Mouse (Mus musculus): ENCODE data around the gene Pon1. TPM values are rescaled to one million over a fixed set of nuclear protein-coding genes. Genes with fewer than 3 reads are reported as not detected.

The Pon1 gene
- total RNA-seq, 1 experiment = not detected

DNA sequence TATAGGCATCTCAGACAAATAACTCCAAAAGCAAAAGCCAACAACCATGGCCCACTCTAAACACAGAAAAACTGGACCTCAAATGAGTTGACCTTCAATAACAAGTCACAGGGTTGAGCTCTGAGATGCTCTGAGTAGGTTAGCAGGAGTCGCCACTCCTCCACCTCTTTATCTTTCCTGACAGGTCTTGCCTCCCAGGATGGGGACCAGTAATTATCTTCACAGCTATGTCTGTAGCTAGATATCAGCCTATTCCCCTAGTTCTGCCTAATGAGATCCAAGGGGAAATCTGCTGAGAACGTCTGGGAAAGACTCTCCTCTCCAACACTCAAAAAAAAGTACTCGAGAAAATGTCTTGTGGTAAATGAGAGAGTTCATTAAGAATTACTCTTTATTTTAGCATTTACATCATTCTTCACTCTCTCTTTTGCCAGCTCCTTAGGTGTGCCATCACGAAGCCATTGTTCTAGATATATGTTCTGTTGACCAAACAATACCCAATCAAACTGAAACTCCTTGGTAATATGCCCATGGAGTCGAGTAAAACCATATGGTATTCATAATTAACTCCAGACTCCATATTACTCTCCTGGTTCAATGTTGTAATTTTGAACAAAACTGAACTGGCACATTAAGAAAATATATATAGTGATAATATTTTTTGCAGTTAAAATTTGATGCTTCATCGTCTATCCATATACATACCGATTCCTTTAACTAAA, 7.4 kb downstream of the Pon1 start:
- no peak for TF ChIP-seq HCFC1 (IDR thresholded peaks at IDR 0.05; ENCODE audit: borderline replicate concordance, insufficient read depth, low read length)
- TF ChIP-seq ZNF384 (IDR thresholded peaks at IDR 0.05; ENCODE audit: low read depth, low read length) = no peak
- no peak for TF ChIP-seq MAFK (IDR thresholded peaks at IDR 0.05; ENCODE audit: insufficient read depth, low read depth, low read length)
- no peak for TF ChIP-seq CHD2 (IDR thresholded peaks at IDR 0.05; ENCODE audit: low read depth, low read length)
- no peak for TF ChIP-seq ZC3H11A (IDR thresholded peaks at IDR 0.05; ENCODE audit: borderline replicate concordance, low read depth, low read length)
- Histone ChIP-seq H3K4me3 (ENCODE audit: insufficient read depth in 1 of 2, low read depth in 1 of 2, low read length in 2 of 2, poor library complexity in 1 of 2, severe bottlenecking in 1 of 2) (no peak overlapping the region), H3K9ac (ENCODE audit: insufficient read depth, low read depth, low read length, poor library complexity, severe bottlenecking) (no peak overlapping the region), H3K4me1 (ENCODE audit: control insufficient read depth in 2 of 2, insufficient read depth in 2 of 2, low read length in 2 of 2, poor library complexity in 1 of 2) (no peaks in the 10 kb centered on the region), H3K9me3 (ENCODE audit: control insufficient read depth, insufficient read depth, low read depth, low read length) (no peaks in the 10 kb centered on the region), H3K27ac (ENCODE audit: insufficient read depth, low read depth, low read length, poor library complexity, severe bottlenecking) (no peak overlapping the region), H3K36me3 (ENCODE audit: control insufficient read depth, insufficient read depth, low read length, poor library complexity, severe bottlenecking) (no peaks in the 10 kb centered on the region)
- no peak for DNase-seq (ENCODE audit: low read depth, low spot score)
- in situ Hi-C loops (cut with MboI; ENCODE audit: low sequenced_read_pairs in 2 of 2, unreplicated experiment in 2 of 2) = no loop called here

DNA sequence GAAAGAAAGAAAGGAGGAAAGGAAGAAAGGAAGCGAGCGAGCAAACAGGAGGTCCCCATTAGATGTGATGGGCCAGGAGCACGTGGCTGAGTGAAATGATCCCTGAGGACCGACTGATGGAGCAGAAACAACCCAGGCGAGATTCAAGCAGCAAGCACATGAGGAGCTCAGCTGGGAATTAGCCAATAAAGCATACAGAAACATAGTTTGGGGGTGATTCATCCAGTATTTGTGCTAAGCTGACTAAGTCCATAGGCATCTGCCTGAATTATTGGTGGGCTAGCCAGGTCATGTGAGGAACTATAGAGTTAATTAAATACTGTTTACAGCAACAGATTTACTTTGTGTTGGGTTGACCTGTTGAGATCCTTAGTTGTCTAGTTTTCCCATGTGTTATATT, 13.1 kb downstream of the Pon1 start:
- Histone ChIP-seq H3K27ac (ENCODE audit: insufficient read depth, low read depth, low read length, poor library complexity, severe bottlenecking) (no peak overlapping the region), H3K9me3 (ENCODE audit: control insufficient read depth, insufficient read depth, low read depth, low read length) (no peaks in the 10 kb centered on the region), H3K4me1 (ENCODE audit: control insufficient read depth in 2 of 2, insufficient read depth in 2 of 2, low read length in 2 of 2, poor library complexity in 1 of 2) (no peaks in the 10 kb centered on the region), H3K36me3 (ENCODE audit: control insufficient read depth, insufficient read depth, low read length, poor library complexity, severe bottlenecking) (no peaks in the 10 kb centered on the region), H3K4me3 (ENCODE audit: insufficient read depth in 1 of 2, low read depth in 1 of 2, low read length in 2 of 2, poor library complexity in 1 of 2, severe bottlenecking in 1 of 2) (no peak overlapping the region), H3K9ac (ENCODE audit: insufficient read depth, low read depth, low read length, poor library complexity, severe bottlenecking) (no peak overlapping the region)
- TF ChIP-seq HCFC1 (IDR thresholded peaks at IDR 0.05; ENCODE audit: borderline replicate concordance, insufficient read depth, low read length) = no peak
- TF ChIP-seq CHD2 (IDR thresholded peaks at IDR 0.05; ENCODE audit: low read depth, low read length) = no peak
- no peak for TF ChIP-seq MAFK (IDR thresholded peaks at IDR 0.05; ENCODE audit: insufficient read depth, low read depth, low read length)
- TF ChIP-seq ZC3H11A (IDR thresholded peaks at IDR 0.05; ENCODE audit: borderline replicate concordance, low read depth, low read length) = no peak
- no peak for TF ChIP-seq ZNF384 (IDR thresholded peaks at IDR 0.05; ENCODE audit: low read depth, low read length)
- no peak for DNase-seq (ENCODE audit: low read depth, low spot score)
- in situ Hi-C loops (cut with MboI; ENCODE audit: low sequenced_read_pairs in 2 of 2, unreplicated experiment in 2 of 2) = no loop called here

DNA sequence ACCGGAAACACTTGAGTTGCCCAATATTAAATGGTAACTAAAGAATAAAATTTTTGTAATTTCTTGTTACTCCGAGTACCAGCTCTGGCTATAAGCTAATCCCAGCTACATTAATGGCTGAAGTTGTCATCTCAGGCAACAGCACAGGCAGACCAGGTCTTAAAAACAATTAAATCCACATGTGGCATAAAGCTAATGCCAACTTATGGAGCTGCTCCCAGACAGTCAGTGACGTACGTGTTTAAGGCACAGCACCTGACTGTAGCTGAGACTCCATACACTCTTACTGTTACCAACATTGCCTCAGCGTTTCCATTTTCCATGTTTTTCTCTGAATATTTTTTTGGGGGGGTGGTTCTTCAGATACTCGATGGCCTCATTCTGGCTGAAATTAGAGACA, 14.6 kb downstream of the Pon1 start:
- DNase-seq (ENCODE audit: low read depth, low spot score) = no peak
- Histone ChIP-seq H3K9me3 (ENCODE audit: control insufficient read depth, insufficient read depth, low read depth, low read length) (no peaks in the 10 kb centered on the region), H3K4me3 (ENCODE audit: insufficient read depth in 1 of 2, low read depth in 1 of 2, low read length in 2 of 2, poor library complexity in 1 of 2, severe bottlenecking in 1 of 2) (no peak overlapping the region), H3K9ac (ENCODE audit: insufficient read depth, low read depth, low read length, poor library complexity, severe bottlenecking) (no peak overlapping the region), H3K27ac (ENCODE audit: insufficient read depth, low read depth, low read length, poor library complexity, severe bottlenecking) (no peak overlapping the region), H3K4me1 (ENCODE audit: control insufficient read depth in 2 of 2, insufficient read depth in 2 of 2, low read length in 2 of 2, poor library complexity in 1 of 2) (no peaks in the 10 kb centered on the region), H3K36me3 (ENCODE audit: control insufficient read depth, insufficient read depth, low read length, poor library complexity, severe bottlenecking) (no peaks in the 10 kb centered on the region)
- in situ Hi-C loops (cut with MboI; ENCODE audit: low sequenced_read_pairs in 2 of 2, unreplicated experiment in 2 of 2) = no loop called here
- no peak for TF ChIP-seq ZC3H11A (IDR thresholded peaks at IDR 0.05; ENCODE audit: borderline replicate concordance, low read depth, low read length)
- no peak for TF ChIP-seq ZNF384 (IDR thresholded peaks at IDR 0.05; ENCODE audit: low read depth, low read length)
- TF ChIP-seq HCFC1 (IDR thresholded peaks at IDR 0.05; ENCODE audit: borderline replicate concordance, insufficient read depth, low read length) = no peak
- no peak for TF ChIP-seq CHD2 (IDR thresholded peaks at IDR 0.05; ENCODE audit: low read depth, low read length)
- no peak for TF ChIP-seq MAFK (IDR thresholded peaks at IDR 0.05; ENCODE audit: insufficient read depth, low read depth, low read length)

DNA sequence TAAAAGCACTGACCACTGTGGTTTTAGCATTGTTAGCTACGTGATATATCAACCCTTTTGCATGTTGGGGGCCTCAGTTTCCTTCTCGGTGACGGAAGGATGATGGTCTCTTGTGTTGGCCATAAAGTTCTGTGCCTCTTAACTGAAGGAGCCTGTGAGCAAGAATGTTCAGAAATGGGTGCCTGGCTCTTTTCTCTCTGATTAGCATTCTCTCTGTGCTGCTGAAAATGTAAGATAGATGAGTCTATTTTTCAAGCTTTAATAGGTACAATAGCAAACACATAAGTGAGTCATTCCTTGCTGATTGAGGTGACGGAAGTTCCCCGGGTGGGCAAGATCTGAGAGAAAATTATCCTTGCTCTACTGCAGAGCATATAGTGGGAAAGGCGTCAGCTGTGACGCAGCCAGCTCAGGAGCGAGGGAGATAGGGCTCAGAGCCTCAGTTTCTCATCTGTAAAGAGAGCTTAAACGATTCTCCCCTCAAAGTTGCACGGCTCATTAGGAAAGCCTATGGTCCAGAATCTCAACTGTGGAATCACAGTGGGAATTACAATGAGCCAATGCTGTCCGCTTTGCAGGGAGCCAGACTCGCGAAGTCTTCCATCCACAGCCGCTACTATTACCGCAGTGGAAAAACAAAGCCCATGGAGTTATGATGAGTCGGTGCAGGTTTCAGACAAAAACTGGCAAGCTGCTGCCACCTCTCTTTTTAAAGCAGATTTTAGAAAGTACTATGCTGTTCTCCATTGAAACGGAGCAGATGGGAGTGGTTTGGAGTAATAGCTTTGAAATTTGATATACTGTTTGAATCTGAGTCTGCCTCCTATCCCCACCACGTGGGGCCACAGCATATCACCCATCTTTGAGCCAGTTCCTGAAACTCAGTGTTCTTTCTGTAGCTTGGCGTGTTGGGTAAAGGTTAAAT, 15.5 kb downstream of the Pon1 start:
- TF ChIP-seq MAFK (IDR thresholded peaks at IDR 0.05; ENCODE audit: insufficient read depth, low read depth, low read length) (no peak), CHD2 (IDR thresholded peaks at IDR 0.05; ENCODE audit: low read depth, low read length) (no peak), HCFC1 (IDR thresholded peaks at IDR 0.05; ENCODE audit: borderline replicate concordance, insufficient read depth, low read length) (no peak), ZC3H11A (IDR thresholded peaks at IDR 0.05; ENCODE audit: borderline replicate concordance, low read depth, low read length) (no peak), ZNF384 (IDR thresholded peaks at IDR 0.05; ENCODE audit: low read depth, low read length) (no peak)
- Histone ChIP-seq H3K9me3 (ENCODE audit: control insufficient read depth, insufficient read depth, low read depth, low read length) (no peaks in the 10 kb centered on the region), H3K27ac (ENCODE audit: insufficient read depth, low read depth, low read length, poor library complexity, severe bottlenecking) (no peak overlapping the region), H3K4me3 (ENCODE audit: insufficient read depth in 1 of 2, low read depth in 1 of 2, low read length in 2 of 2, poor library complexity in 1 of 2, severe bottlenecking in 1 of 2) (no peak overlapping the region), H3K36me3 (ENCODE audit: control insufficient read depth, insufficient read depth, low read length, poor library complexity, severe bottlenecking) (no peaks in the 10 kb centered on the region), H3K9ac (ENCODE audit: insufficient read depth, low read depth, low read length, poor library complexity, severe bottlenecking) (no peak overlapping the region), H3K4me1 (ENCODE audit: control insufficient read depth in 2 of 2, insufficient read depth in 2 of 2, low read length in 2 of 2, poor library complexity in 1 of 2) (no peaks in the 10 kb centered on the region)
- no peak for DNase-seq (ENCODE audit: low read depth, low spot score)
- in situ Hi-C loops (cut with MboI; ENCODE audit: low sequenced_read_pairs in 2 of 2, unreplicated experiment in 2 of 2) = no loop called here
